Mouse (Mus musculus) MEL (cell line): ENCODE measurements around the gene Syk.

Experiments
- CTCF ChIP-seq, 3 experiments: IDR thresholded peaks in 2 of 3; conservative IDR thresholded peaks in 1 of 3; 2 replicates each; pipeline ENCODE4 v1.5.1; 2011 to 2012; ENCODE audit warnings: low read length in 3 of 3, low read depth in 2 of 3, mild to moderate bottlenecking in 2 of 3, improper control_type of control experiment in 1 of 3, inconsistent platforms in 1 of 3, mixed read lengths in 1 of 3, moderate library complexity in 1 of 3; ENCODE audit not compliant: control insufficient read depth in 1 of 3, insufficient read depth in 1 of 3, poor library complexity in 1 of 3, severe bottlenecking in 1 of 3
- EP300 ChIP-seq, 2 experiments: IDR thresholded peaks; 2 replicates each; pipeline ENCODE4 v1.6.1; 2011; ENCODE audit warnings: improper control_type of control experiment in 2 of 2, low read length in 2 of 2, low read depth in 1 of 2, mild to moderate bottlenecking in 1 of 2
- KAT2A ChIP-seq: conservative IDR thresholded peaks from 2 replicates; pipeline ENCODE4 v1.6.1; 2012; ENCODE audit warnings: low read depth, low read length, improper control_type of control experiment, inconsistent platforms
- MAFK ChIP-seq: IDR thresholded peaks from 2 replicates; pipeline ENCODE4 v1.6.1; 2011; ENCODE audit warnings: low read depth, mild to moderate bottlenecking, low read length, improper control_type of control experiment, borderline replicate concordance
- MYC ChIP-seq: IDR thresholded peaks from 2 replicates; pipeline ENCODE4 v1.6.1; 2011; ENCODE audit warnings: low read depth, mild to moderate bottlenecking, low read length, improper control_type of control experiment, moderate library complexity
- TBP ChIP-seq: IDR thresholded peaks from 2 replicates; pipeline ENCODE4 v1.8.0; 2011; ENCODE audit warnings: low read depth, low read length, improper control_type of control experiment
- ZNF384 ChIP-seq: IDR thresholded peaks from 2 replicates; pipeline ENCODE4 v1.6.1; 2012; ENCODE audit warnings: low read depth, mild to moderate bottlenecking, inconsistent platforms, low read length, improper control_type of control experiment

DNA sequence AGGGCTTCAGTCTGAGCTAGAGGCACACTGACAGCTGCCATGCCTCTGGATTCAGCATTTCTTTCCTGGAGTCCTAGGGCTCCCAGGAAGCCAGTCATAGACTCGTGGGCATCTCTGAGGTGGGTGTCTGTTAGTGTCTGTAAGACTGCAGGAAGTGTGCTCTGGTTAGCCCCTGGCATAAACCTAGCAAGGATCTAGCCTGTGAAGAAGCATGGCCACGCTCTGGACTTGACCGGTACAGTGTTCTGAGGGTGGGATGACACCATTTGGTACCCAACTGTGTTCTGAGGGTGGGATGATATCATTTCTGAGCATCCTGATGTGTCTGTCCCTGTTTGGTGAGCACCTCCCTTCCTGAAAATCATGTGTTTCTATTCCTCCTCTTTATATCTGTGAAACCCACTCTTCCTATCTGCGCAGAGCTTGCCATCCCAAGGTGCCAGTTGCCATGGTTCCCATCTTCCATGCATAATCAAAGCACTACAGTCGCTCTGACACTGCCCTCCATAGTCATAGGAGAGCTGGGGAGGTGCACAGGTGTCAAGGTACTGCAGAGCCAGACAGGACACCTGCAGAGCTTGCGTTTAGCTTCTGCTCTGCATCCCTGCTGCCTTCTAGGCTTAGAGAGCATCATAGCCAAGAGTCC, 20.9 kb downstream of the Syk start:
- TF ChIP-seq EP300 (IDR thresholded peaks at IDR 0.05; ENCODE audit: low read depth in 1 of 2, low read length in 2 of 2): no peak
- no peak for TF ChIP-seq ZNF384
- no peak for TF ChIP-seq MYC
- TF ChIP-seq TBP: no peak
- no peak for TF ChIP-seq CTCF (IDR thresholded peaks at IDR 0.05 in 2 of 3, conservative IDR thresholded peaks at IDR 0.05 in 1 of 3; ENCODE audit: control insufficient read depth in 1 of 3, insufficient read depth in 1 of 3, low read depth in 2 of 3, low read length in 3 of 3, poor library complexity in 1 of 3, severe bottlenecking in 1 of 3)
- TF ChIP-seq KAT2A: no peak
- TF ChIP-seq MAFK: no peak
